Mouse (Mus musculus): Measurements from ENCODE around the gene Rab6b. TPM values are rescaled to one million over a fixed set of nuclear protein-coding genes. Genes with fewer than 3 reads are reported as not detected.

Rab6b gene
- total and polyA plus RNA-seq, 3 experiments, result not detected

DNA sequence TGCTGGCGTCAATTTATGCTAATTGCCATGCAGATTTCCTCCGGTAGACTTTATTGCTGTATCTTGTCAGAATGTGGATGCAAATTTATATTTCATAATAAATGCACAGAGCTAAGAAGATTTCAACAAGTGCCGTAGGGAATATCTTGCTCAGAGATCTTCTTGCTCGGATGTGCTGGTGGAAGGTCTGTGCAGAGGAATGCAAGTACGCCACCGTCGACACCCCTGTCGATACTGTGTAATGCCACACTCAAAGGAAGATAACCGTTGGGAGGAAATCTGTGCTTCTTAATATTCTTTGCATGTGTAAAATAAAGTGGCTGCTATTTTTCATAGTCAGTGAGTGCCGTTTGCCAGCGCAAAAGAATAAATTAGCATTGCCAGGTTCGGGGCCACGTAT lies 35.5 kb downstream of the Rab6b start:
- Histone ChIP-seq H3K4me1 (ENCODE audit: control insufficient read depth in 1 of 2, insufficient read depth in 2 of 2, low read length in 2 of 2) (no peaks in the 10 kb centered on the region), H3K4me3 (ENCODE audit: control insufficient read depth in 1 of 2, insufficient read depth in 1 of 2, low read depth in 2 of 2, low read length in 2 of 2) (no peak overlapping the region), H3K79me2 (ENCODE audit: control insufficient read depth, insufficient read depth, low read length, poor library complexity) (no peaks in the 10 kb centered on the region), H3K27me3 (ENCODE audit: control insufficient read depth in 1 of 2, insufficient read depth in 2 of 2, low read length in 2 of 2) (no peaks in the 10 kb centered on the region), H3K27ac (ENCODE audit: control insufficient read depth, low read depth, low read length) (no peak overlapping the region), H3K36me3 (ENCODE audit: control insufficient read depth in 1 of 2, insufficient read depth in 2 of 2, low read length in 2 of 2) (no peaks in the 10 kb centered on the region), H3K9me3 (replicated peaks; ENCODE audit: insufficient read depth, low read length) (no peaks in the 10 kb centered on the region), H3K9ac (ENCODE audit: control insufficient read depth, low read depth, low read length, poor library complexity, severe bottlenecking) (no peak overlapping the region)
- no peak for DNase-seq (ENCODE audit: low read depth, low spot score)
- no peak for TF ChIP-seq CTCF (IDR thresholded peaks at IDR 0.05 in 2 of 3, conservative IDR thresholded peaks at IDR 0.05 in 1 of 3; ENCODE audit: control insufficient read depth in 1 of 3, insufficient read depth in 1 of 3, low read depth in 2 of 3, low read length in 3 of 3, poor library complexity in 1 of 3, severe bottlenecking in 1 of 3)
- TF ChIP-seq MXI1 (IDR thresholded peaks at IDR 0.05; ENCODE audit: low read depth, low read length), result no peak
- no peak for TF ChIP-seq ZNF384 (IDR thresholded peaks at IDR 0.05; ENCODE audit: low read depth, low read length)
- no peak for TF ChIP-seq HCFC1 (IDR thresholded peaks at IDR 0.05; ENCODE audit: low read depth, low read length)
- TF ChIP-seq POLR2A (IDR thresholded peaks at IDR 0.05; ENCODE audit: control insufficient read depth in 1 of 2, insufficient read depth in 1 of 2, low read depth in 1 of 2, low read length in 2 of 2, poor library complexity in 1 of 2), result no peak
- no peak for TF ChIP-seq ZC3H11A (IDR thresholded peaks at IDR 0.05; ENCODE audit: low read depth, low read length)

DNA sequence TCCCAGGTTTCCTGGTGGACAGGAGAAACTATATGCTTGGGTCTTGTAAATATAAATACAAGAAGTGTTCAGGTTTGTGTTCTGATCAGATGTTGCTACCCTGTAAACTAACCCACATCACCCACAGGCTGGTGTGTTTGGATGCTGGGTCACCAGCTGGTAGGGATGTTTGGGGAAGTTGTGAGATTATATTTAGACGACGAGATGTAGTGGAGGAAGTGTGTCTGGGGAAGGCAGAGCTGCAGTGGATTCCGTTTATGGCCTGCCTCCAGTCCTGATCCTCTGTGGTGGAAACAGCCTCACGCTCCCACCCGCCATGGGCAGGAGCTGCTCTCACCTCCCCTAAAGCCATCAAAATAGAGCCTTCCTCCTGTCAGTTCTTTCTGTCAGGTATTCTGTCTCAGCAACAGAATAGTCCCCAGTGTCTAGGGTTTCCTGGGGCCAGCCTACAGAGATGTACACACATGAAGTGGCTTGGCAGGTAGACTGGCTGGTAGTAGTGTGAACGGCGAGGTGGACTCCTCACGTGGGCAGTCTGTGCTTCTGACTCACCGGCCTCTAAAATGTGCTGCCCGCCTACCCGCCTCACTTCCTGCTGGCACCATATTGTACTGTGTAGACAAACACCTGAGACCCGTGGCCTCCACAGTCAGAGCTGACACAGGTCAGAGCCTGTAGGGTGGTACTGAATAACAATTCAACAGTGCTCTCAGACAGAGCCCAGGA lies 37.6 kb downstream of the Rab6b start:
- Histone ChIP-seq H3K27ac (ENCODE audit: control insufficient read depth, low read depth, low read length) (no peak overlapping the region), H3K4me1 (ENCODE audit: control insufficient read depth in 1 of 2, insufficient read depth in 2 of 2, low read length in 2 of 2) (peaks cover 0 to 4% of the 10 kb centered on the region in 2 experiments; a peak in 2 of 4 replicates), H3K4me3 (ENCODE audit: control insufficient read depth in 1 of 2, insufficient read depth in 1 of 2, low read depth in 2 of 2, low read length in 2 of 2) (no peak overlapping the region), H3K36me3 (ENCODE audit: control insufficient read depth in 1 of 2, insufficient read depth in 2 of 2, low read length in 2 of 2) (no peaks in the 10 kb centered on the region), H3K27me3 (ENCODE audit: control insufficient read depth in 1 of 2, insufficient read depth in 2 of 2, low read length in 2 of 2) (no peaks in the 10 kb centered on the region), H3K79me2 (ENCODE audit: control insufficient read depth, insufficient read depth, low read length, poor library complexity) (no peaks in the 10 kb centered on the region), H3K9ac (ENCODE audit: control insufficient read depth, low read depth, low read length, poor library complexity, severe bottlenecking) (no peak overlapping the region), H3K9me3 (replicated peaks; ENCODE audit: insufficient read depth, low read length) (no peaks in the 10 kb centered on the region)
- no peak for DNase-seq (ENCODE audit: low read depth, low spot score)
- TF ChIP-seq MEF2A (IDR thresholded peaks at IDR 0.05; ENCODE audit: extremely low read depth, insufficient replicate concordance, low read depth, low read length, poor library complexity, severe bottlenecking) (no peak), TBP (IDR thresholded peaks at IDR 0.05; ENCODE audit: low read depth, low read length) (no peak)

DNA sequence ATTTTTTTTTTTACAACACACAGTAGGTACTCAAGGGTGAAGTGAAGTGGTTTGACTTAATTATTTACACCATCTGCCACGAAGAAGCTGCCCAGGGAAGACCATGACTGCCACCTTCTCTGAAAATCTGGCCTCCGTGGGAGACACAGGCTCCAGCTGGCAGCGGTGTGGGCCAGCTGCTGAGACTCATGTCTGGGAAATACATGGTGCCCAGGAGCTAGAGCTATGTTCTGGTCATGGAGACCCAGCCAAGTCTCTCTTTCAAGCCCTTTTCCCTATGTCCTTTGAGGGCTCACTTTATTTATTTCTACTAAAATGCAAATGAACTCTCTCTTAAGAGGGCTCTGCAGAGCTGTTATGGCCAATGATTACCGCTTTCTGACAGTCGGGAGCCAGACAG lies 41.7 kb downstream of the Rab6b start:
- H3K79me2 ChIP-seq (ENCODE audit: control insufficient read depth, insufficient read depth, low read length, poor library complexity), result no peaks in the 10 kb centered on the region
- no peak overlapping the region for H3K27ac ChIP-seq (ENCODE audit: control insufficient read depth, low read depth, low read length)
- DNase-seq (ENCODE audit: low read depth, low spot score), result no peak
- no peaks in the 10 kb centered on the region for H3K27me3 ChIP-seq (ENCODE audit: control insufficient read depth in 1 of 2, insufficient read depth in 2 of 2, low read length in 2 of 2)
- H3K36me3 ChIP-seq (ENCODE audit: control insufficient read depth in 1 of 2, insufficient read depth in 2 of 2, low read length in 2 of 2), result no peaks in the 10 kb centered on the region
- no peak overlapping the region for H3K9ac ChIP-seq (ENCODE audit: control insufficient read depth, low read depth, low read length, poor library complexity, severe bottlenecking)
- peaks cover 0 to 4% of the 10 kb centered on the region in 2 experiments; a peak in 2 of 4 replicates for H3K4me1 ChIP-seq (ENCODE audit: control insufficient read depth in 1 of 2, insufficient read depth in 2 of 2, low read length in 2 of 2)
- no peaks in the 10 kb centered on the region for H3K9me3 ChIP-seq (replicated peaks; ENCODE audit: insufficient read depth, low read length)
- H3K4me3 ChIP-seq (ENCODE audit: control insufficient read depth in 1 of 2, insufficient read depth in 1 of 2, low read depth in 2 of 2, low read length in 2 of 2), result no peak overlapping the region
- TF ChIP-seq USF1 (IDR thresholded peaks at IDR 0.05; ENCODE audit: low read depth, low read length) (no peak), CHD2 (IDR thresholded peaks at IDR 0.05; ENCODE audit: low read length) (no peak), POLR2AphosphoS2 (IDR thresholded peaks at IDR 0.05; ENCODE audit: low read length) (no peak), ZC3H11A (IDR thresholded peaks at IDR 0.05; ENCODE audit: low read depth, low read length) (no peak)
